Mouse (Mus musculus) hindbrain, embryonic 13.5 days (tissue): ENCODE results near the gene Trim12a. TPM values are rescaled to one million over a fixed set of nuclear protein-coding genes. Genes with fewer than 3 reads are reported as not detected.
"Not testable (repeated sequence)": the region's sequence is repeated elsewhere in the genome, so short reads cannot be mapped to it uniquely, and the experiment has no call there.

ENCODE experiments used
- ATAC-seq: fragments of 200-750 bp; cut with Nextera tagmentation; 2 replicates; pipeline ENCODE4 v1.8.0; 2017; ENCODE audit warnings: moderate TSS enrichment; ENCODE audit not compliant: low FRiP score
- H3K27ac ChIP-seq: fragments of 300-500 bp; sonication (generic); 2 replicates; pipeline ENCODE4 v1.5.1; 2015; ENCODE audit warnings: inconsistent platforms, mild to moderate bottlenecking, moderate library complexity
- H3K27me3 ChIP-seq: fragments of 300-500 bp; sonication (generic); 2 replicates; pipeline ENCODE4 v1.6.1; 2015; ENCODE audit warnings: mild to moderate bottlenecking, inconsistent platforms
- H3K36me3 ChIP-seq: fragments of 300-500 bp; sonication (generic); 2 replicates; pipeline ENCODE4 v1.6.1; 2015; ENCODE audit warnings: mild to moderate bottlenecking, inconsistent platforms
- H3K4me1 ChIP-seq: fragments of 300-500 bp; sonication (generic); replicated peaks from 2 replicates; pipeline ENCODE4 v1.6.1; 2015; ENCODE audit warnings: inconsistent platforms
- H3K4me2 ChIP-seq: fragments of 300-500 bp; sonication (generic); 2 replicates; pipeline ENCODE4 v1.6.1; 2015; ENCODE audit warnings: inconsistent platforms, mild to moderate bottlenecking, moderate library complexity
- H3K4me3 ChIP-seq: fragments of 300-500 bp; sonication (generic); 2 replicates; pipeline ENCODE4 v1.5.1; 2015; ENCODE audit warnings: mild to moderate bottlenecking, inconsistent platforms
- H3K9ac ChIP-seq: fragments of 300-500 bp; sonication (generic); 2 replicates; pipeline ENCODE4 v1.6.1; 2015; ENCODE audit warnings: mild to moderate bottlenecking, inconsistent platforms
- H3K9me3 ChIP-seq: fragments of 300-500 bp; sonication (generic); 2 replicates; pipeline ENCODE4 v1.6.1; 2016; ENCODE audit warnings: inconsistent platforms
- WGBS: fragments of 180-500 bp; shearing (Covaris S2); methylation state at CpG from one replicate; pipeline ENCODE4 v1.1.7; 2015; 5-methylcytosine and 5-hydroxymethylcytosine counted together
- polyA plus RNA-seq: library from polyadenylated mRNA; unstranded; fragments of >200 nt; fragmentation: Nextera tagmentation; extraction: Ambion mirVana; gene quantifications from 2 replicates; pipeline ENCODE4 v1.2.1, GENCODE M21; 2015

Gene Trim12a
- 2.4 and 2.5 TPM in 2 replicates for polyA plus RNA-seq

DNA sequence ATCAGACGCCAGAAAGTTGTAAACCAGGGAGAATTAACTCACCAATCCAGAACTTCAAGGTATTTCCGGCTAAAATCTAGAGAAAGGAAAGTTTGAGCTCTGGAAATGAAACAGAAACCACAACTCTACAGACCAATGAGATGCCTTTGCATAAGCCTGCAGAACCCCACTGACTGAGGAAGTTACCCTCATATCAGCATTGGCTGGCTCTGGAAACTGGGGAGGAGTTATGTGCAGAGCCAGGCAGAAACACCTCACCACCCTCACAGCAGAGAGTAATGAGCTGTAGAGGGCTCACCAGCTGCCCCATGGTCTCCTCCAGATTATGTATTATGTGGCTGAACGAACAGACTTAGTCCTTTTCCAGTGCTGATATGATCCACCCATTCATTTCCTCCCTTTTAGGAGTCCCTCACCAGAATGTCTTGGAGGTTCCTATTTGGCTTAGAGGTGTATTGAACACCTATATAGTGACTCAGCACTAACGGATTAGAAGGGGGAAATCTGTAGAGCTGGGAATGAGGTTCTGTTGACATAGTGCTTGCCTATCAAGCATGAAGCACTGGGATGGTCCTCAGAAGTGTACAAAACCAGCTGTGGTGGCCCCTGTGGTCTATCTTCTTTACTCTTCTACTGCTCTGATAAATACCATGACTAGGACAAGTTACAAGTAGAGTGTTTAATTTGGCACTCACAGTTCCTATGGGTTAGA lies at the start of gene Trim12a:
Trim12a (minus strand) TSS at position 98 of the 712 bp plus-strand sequence.
- ATAC-seq: 0 out of 2 replicates have a peak, but pooled peaks have one; percentile 39
- 35% methylated on average over 4 of the region's 4 CpGs for WGBS
- H3K27ac ChIP-seq: not testable (repeated sequence)

DNA sequence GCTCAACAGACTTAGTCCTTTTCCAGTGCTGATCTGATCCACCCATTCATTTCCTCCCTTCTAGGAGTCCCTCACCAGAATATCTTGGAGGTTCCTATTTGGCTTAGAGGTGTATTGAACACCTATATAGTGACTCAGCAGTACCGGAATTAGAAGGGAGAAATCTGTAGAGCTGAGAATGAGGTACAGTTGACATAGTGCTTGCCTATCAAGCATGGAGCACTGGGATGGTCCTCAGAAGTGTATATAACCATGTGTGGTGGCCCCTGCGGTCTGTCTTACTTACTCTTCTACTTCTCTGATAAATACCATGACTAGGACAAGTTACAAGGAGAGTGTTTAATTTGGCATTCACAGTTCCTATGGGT lies 38.3 kb upstream of the Trim12a start:
- no peak for ATAC-seq
- Histone ChIP-seq H3K36me3 (no peaks in the 10 kb centered on the region), H3K4me1 (no peaks in the 10 kb centered on the region), H3K4me3 (no peak overlapping the region), H3K27ac (no peak overlapping the region), H3K27me3 (no peaks in the 10 kb centered on the region), H3K9me3 (no peaks in the 10 kb centered on the region), H3K9ac (no peak overlapping the region), H3K4me2 (no peak overlapping the region)
- 85% methylated on average over 2 of the region's 2 CpGs for WGBS

More for the DNA sequence above, at the start of gene Trim12a:
- H3K4me1 ChIP-seq, H3K9ac ChIP-seq, H3K9me3 ChIP-seq, H3K27me3 ChIP-seq, H3K36me3 ChIP-seq: not testable (repeated sequence)
- Histone ChIP-seq H3K4me3 (peak within 1 kb of the TSS; percentile 21), H3K4me2 (peak within 1 kb of the TSS; percentile 36)

DNA sequence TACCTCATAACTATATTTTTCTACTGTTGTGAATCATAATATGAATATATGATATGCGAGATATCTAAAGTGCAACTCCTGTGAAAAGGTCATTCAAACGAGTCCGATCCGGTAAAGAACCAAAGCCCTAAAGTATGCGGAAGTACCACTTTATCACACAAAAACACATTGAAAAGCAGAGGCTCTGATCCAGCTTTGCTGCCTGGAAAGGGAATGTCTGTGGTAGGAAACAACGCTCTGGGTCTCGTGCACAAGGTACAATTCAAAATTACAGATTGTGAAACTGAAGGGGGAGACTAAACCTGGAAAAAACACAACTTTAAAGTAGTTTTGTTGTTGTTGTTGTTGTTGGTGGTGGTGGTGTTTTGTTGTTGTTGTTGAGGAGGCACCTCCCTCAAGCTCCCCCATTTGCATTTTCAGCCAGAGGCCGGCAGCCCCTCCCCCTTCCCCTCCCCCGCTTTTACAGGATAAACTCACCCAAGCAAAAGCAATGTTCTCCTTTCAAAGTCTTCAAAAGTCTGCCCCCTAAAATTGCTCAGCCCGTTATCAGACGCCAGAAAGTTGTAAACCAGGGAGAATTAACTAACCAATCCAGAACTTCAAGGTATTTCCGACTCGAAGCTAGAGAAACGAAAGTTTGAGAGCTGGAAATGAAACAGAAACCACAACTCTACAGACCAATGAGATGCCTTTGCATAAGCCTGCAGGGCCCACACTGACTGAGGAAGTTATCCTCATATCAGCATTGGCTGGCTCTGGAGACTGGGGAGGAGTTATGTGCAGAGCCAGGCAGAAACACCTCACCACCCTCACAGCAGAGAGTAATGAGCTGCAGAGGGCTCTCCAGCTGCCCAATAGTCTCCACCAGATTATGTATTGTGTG lies 37.7 kb upstream of the Trim12a start, which contains the start of gene Trim12c:
Trim12c (minus strand) TSS at position 646 of the 883 bp plus-strand sequence.
- peak within 1 kb of the TSS; percentile 39; the same call in 1 of the 2 replicates for H3K9ac ChIP-seq
- H3K9me3 ChIP-seq: no peaks in the 10 kb centered on the region
- no peaks in the 10 kb centered on the region for H3K36me3 ChIP-seq
- WGBS: 8% methylated on average over 14 of the region's 14 CpGs
- H3K27me3 ChIP-seq: no peaks in the 10 kb centered on the region
- H3K27ac ChIP-seq: no peak within 1 kb of the TSS
- H3K4me2 ChIP-seq: peak within 1 kb of the TSS; percentile 40
- peak within 1 kb of the TSS; percentile 27 for H3K4me3 ChIP-seq
- no peaks in the 10 kb centered on the region for H3K4me1 ChIP-seq
- ATAC-seq: peak; percentile 94

DNA sequence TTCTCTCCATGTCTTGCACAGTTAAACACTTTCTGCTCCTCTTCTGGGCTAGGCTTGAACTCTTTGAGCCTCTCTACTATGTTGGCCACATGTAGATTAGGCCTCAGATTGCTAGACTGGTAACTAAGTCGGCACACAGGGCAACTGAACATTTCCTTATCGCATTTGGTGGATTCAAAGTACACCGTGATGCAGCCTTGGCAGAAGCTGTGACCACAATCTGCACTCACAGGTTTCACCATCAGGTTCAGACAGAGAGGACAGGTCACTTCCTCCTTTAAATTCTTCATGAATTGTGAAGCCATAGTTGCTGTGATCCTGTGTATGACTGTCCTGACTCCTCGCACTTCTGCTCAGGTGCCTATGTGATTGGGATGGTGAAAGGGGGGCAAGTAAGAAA lies 32.8 kb upstream of the Trim12a start:
- H3K9me3 ChIP-seq, H3K36me3 ChIP-seq, H3K9ac ChIP-seq, H3K4me3 ChIP-seq, H3K27me3 ChIP-seq, ATAC-seq, H3K27ac ChIP-seq, H3K4me1 ChIP-seq, H3K4me2 ChIP-seq: not testable (repeated sequence)
- WGBS: 94% methylated on average over 4 of the region's 4 CpGs

DNA sequence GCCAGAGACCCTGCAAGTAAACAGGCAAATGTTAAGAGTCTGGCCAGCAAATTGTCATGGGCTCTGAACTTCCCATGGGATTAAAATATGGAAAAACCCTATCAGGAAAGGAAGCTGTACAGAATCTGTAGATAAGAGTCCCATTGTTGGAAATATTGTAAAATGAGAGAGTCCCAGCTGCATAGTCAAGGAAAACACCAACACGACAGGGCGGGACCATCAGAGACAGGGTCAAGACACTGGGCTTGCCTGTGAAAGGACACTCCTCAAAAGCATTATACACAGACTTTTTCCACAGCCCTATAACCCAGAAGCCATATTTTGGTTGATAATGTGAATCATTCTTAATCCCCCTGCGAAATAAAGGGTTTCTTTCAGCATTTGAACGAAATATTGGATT lies 25.5 kb upstream of the Trim12a start:
- not testable (repeated sequence) for H3K9me3 ChIP-seq, H3K27me3 ChIP-seq, H3K9ac ChIP-seq, H3K4me3 ChIP-seq, H3K27ac ChIP-seq, H3K4me1 ChIP-seq, ATAC-seq, H3K36me3 ChIP-seq, H3K4me2 ChIP-seq
- WGBS: 92% methylated on average over 4 of the region's 4 CpGs

DNA sequence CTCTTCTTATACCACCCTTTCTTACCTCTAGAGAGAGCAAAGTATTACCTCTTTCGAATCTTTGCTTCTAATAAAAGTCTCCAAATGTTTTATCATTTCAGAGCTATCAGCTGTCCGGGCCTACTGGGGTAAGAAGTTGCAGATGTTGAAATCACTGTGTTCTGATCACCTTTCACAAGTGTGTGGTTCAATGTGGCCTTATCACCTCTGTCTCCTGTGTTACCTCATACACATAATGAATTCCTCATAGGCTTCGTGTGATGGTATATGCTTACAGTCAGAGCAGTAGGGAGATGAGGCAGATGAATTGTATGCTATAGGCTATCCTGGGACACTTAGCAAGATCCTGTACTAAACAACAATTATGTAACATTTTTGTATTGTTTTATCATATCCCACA lies 20.3 kb upstream of the Trim12a start:
- ATAC-seq, H3K9ac ChIP-seq, H3K4me3 ChIP-seq, H3K36me3 ChIP-seq, H3K27ac ChIP-seq, H3K4me1 ChIP-seq, H3K4me2 ChIP-seq, H3K9me3 ChIP-seq, H3K27me3 ChIP-seq: not testable (repeated sequence)
- 93% methylated on average over 3 of the region's 3 CpGs for WGBS

DNA sequence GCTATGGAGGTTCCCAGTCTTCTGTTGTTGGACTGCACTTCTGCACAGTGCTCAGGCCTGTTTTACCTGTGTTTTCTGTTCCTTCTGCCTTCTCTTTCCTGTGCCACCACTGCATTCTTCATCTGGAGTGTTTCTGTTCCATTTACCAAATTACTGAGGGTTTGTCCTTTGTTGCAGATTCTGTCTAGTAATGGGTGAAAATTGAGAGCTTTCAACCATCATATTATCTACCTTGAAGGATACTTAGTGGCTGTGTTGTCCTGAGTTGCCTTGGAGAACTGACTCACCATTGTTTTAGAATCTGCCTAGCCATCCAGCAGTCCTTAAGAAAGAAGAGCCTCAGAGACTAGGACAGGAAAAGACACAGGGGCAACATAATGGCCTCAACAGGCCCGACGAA lies 13.9 kb upstream of the Trim12a start, which contains the start of gene Trim34b:
Trim34b (plus strand) TSS at position 301 of the 400 bp plus-strand sequence.
- not testable (repeated sequence) for ATAC-seq, H3K27ac ChIP-seq, H3K27me3 ChIP-seq, H3K4me2 ChIP-seq, H3K9ac ChIP-seq, H3K4me3 ChIP-seq, H3K36me3 ChIP-seq, H3K9me3 ChIP-seq, H3K4me1 ChIP-seq
- WGBS: 100% methylated on average over 2 of the region's 2 CpGs

DNA sequence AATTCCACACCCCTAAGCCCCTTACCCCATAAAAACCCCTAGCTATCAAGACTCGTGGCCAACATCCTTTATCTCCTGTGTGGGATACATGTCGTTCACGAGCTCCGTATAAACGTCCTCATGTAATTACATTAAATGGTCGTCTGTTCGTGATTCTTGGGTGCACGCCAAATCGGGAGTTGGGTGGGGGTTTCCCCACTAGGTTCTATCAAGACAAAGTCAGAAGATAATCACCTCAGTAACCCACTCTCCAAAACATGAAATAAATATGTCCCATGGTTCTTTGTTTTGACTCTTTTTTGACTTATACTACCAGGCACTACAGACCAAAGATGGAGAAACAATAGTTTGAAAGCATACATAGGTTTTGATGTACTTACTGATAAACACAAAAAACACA lies 6.8 kb upstream of the Trim12a start:
- Histone ChIP-seq H3K4me3 (no peak overlapping the region), H3K4me2 (no peak overlapping the region), H3K4me1 (no peaks in the 10 kb centered on the region), H3K9me3 (no peaks in the 10 kb centered on the region), H3K27me3 (no peaks in the 10 kb centered on the region), H3K27ac (no peak overlapping the region), H3K9ac (no peak overlapping the region), H3K36me3 (no peaks in the 10 kb centered on the region)
- 89% methylated on average over 9 of the region's 9 CpGs for WGBS
- no peak for ATAC-seq

DNA sequence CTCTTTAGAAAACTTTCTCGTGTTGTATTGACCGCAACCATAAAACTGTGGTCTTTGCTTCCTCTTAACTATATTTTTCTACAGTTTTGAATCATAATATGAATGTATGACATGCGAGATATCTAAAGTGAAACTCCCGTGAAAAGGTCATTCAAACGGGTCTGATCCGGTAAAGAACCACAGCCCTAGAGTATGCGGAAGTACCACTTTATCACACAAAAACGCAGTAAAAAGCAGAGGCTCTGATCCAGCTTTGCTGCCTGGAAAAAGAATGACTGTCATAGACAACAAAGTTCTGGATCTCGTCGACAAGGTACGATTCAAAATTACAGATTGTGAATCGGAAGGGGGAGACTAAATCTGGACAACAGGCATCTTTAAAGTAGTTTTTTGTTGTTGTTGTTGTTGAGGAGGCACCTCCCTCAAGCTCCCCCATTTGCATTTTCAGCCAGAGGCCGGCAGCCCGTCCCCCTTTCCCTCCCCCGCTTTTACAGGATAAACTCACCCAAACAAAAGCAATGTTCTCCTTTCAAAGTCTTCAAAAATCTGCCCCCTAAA lies 391 bp downstream of the Trim12a start:
- H3K9me3 ChIP-seq: no peaks in the 10 kb centered on the region
- no peak overlapping the region for H3K9ac ChIP-seq
- no peaks in the 10 kb centered on the region for H3K27me3 ChIP-seq
- peak overlapping the region; percentile 36 for H3K4me2 ChIP-seq
- H3K4me3 ChIP-seq: peak overlapping the region; percentile 21
- peaks cover 3% of the 10 kb centered on the region; the same call in 1 of the 2 replicates for H3K4me1 ChIP-seq
- 18% methylated on average over 15 of the region's 15 CpGs for WGBS
- no peaks in the 10 kb centered on the region for H3K36me3 ChIP-seq
- no peak overlapping the region for H3K27ac ChIP-seq
- ATAC-seq: no peak

DNA sequence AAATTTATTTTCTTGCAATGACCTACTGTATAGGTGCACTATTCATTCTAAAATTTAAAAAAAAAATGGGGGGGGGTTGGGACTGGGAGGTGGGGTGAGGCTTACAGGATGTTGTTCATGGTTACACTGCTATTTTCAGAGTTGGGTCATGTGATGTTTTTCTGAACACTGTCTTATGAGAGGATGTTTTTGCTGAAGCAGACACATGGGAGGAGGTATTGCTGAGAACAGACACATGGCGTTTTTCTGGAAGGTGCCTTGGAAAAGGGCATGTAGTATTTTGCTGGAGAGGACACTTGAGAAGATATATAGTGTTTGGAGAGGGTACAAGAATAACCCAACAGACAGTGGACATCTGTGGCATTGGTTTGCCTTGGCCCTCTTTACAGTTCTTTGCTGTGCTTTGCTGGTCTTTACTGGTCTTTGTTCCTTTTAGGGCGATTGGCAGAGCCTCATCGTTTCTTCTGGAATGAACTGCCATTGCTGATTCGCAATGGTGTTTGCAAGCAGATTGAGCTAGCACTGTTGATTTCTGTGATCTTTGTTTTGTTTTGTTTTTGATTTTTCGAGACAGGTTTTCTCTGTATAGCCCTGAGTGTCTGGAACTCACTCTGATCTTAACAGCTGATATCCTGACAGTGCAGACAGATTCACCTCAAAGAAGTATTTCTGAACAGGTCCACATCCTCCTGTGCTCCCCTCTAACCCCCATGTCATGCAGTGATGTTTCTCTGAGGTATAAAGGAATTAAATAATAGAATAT lies 23.4 kb downstream of the Trim12a start:
- Histone ChIP-seq H3K36me3 (no peaks in the 10 kb centered on the region), H3K9ac (no peak overlapping the region), H3K4me1 (no peaks in the 10 kb centered on the region), H3K4me3 (no peak overlapping the region), H3K27me3 (no peaks in the 10 kb centered on the region), H3K9me3 (no peaks in the 10 kb centered on the region), H3K27ac (no peak overlapping the region), H3K4me2 (no peak overlapping the region)
- WGBS: 91% methylated on average over 5 of the region's 5 CpGs
- ATAC-seq: no peak

DNA sequence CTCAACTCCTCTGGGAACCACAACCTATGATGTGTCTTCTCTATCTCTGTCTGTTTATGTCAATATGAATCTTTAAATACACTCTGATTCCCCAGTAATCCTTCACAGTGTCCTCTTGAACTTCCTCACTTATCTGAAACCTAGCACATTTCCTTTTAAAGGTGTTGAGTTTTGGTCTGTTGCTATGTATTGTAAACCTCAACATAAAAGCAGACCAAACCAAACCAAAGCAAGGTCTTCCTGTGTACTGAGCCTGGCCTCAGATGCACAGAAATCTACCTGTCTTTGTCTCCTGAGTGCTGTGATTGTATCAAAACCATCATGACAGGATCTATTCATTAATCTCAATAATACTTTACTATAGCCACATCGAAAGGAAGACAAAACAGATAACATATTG lies 24.6 kb downstream of the Trim12a start:
- no peaks in the 10 kb centered on the region for H3K4me1 ChIP-seq
- no peaks in the 10 kb centered on the region for H3K27me3 ChIP-seq
- no peak overlapping the region for H3K4me3 ChIP-seq
- no peak for ATAC-seq
- H3K27ac ChIP-seq: no peak overlapping the region
- H3K9me3 ChIP-seq: no peaks in the 10 kb centered on the region
- 89% methylated on average over 1 of the region's 1 CpGs for WGBS
- no peak overlapping the region for H3K4me2 ChIP-seq
- H3K36me3 ChIP-seq: no peaks in the 10 kb centered on the region
- H3K9ac ChIP-seq: no peak overlapping the region
